Mouse (Mus musculus) MEL (cell line): ENCODE measurements around the gene Nfkbid. TPM values are rescaled to one million over a fixed set of nuclear protein-coding genes. Genes with fewer than 3 reads are reported as not detected.
"Not testable (repeated sequence)": the region's sequence is repeated elsewhere in the genome, so short reads cannot be mapped to it uniquely, and the experiment has no call there.

Source experiments
- DNase-seq: peaks from one replicate; pipeline ENCODE4 v3.0.0; 2011; ENCODE audit warnings: low read depth, low spot score
- H3K27ac ChIP-seq: 2 replicates; pipeline ENCODE4 v1.5.1; 2012; ENCODE audit warnings: low read depth, mild to moderate bottlenecking, control low read depth, low read length, moderate library complexity; ENCODE audit not compliant: control insufficient read depth
- H3K27me3 ChIP-seq, 2 experiments: fragments of 150-350 bp in 1 of 2; sonication (generic) in 1 of 2; 2 replicates each; pipeline ENCODE4 v1.6.1; 2012; ENCODE audit warnings: low read length in 2 of 2, mild to moderate bottlenecking in 2 of 2, improper control_type of control experiment in 1 of 2, moderate library complexity in 1 of 2; ENCODE audit not compliant: insufficient read depth in 2 of 2, control insufficient read depth in 1 of 2
- H3K36me3 ChIP-seq, 2 experiments: 2 replicates each; pipeline ENCODE4 v1.6.1; 2012 to 2014; ENCODE audit warnings: low read length in 2 of 2, improper control_type of control experiment in 1 of 2, inconsistent platforms in 1 of 2, mild to moderate bottlenecking in 1 of 2; ENCODE audit not compliant: insufficient read depth in 2 of 2, control insufficient read depth in 1 of 2
- H3K4me1 ChIP-seq, 2 experiments: fragments of 150-350 bp in 1 of 2; sonication (generic) in 1 of 2; 2 replicates each; pipeline ENCODE4 v1.6.1; 2012; ENCODE audit warnings: low read length in 2 of 2, improper control_type of control experiment in 1 of 2, mild to moderate bottlenecking in 1 of 2; ENCODE audit not compliant: insufficient read depth in 2 of 2, control insufficient read depth in 1 of 2
- H3K4me3 ChIP-seq, 2 experiments: fragments of 150-350 bp in 1 of 2; sonication (generic) in 1 of 2; 2 replicates each; pipeline ENCODE4 v1.5.1; 2012; ENCODE audit warnings: low read depth in 2 of 2, low read length in 2 of 2, mild to moderate bottlenecking in 2 of 2, moderate library complexity in 2 of 2, control low read depth in 1 of 2, improper control_type of control experiment in 1 of 2; ENCODE audit not compliant: control insufficient read depth in 1 of 2, insufficient read depth in 1 of 2
- H3K79me2 ChIP-seq: 2 replicates; pipeline ENCODE4 v1.6.1; 2012; ENCODE audit warnings: mild to moderate bottlenecking, low read length, moderate library complexity; ENCODE audit not compliant: control insufficient read depth, poor library complexity, insufficient read depth
- H3K9ac ChIP-seq: 2 replicates; pipeline ENCODE4 v1.6.1; 2012; ENCODE audit warnings: low read depth, mild to moderate bottlenecking, control low read depth, low read length, moderate library complexity; ENCODE audit not compliant: control insufficient read depth, poor library complexity, severe bottlenecking
- H3K9me3 ChIP-seq: fragments of 150-350 bp; sonication (generic); replicated peaks from 2 replicates; pipeline ENCODE4 v1.6.1; 2012; ENCODE audit warnings: mild to moderate bottlenecking, low read length, improper control_type of control experiment, moderate library complexity; ENCODE audit not compliant: insufficient read depth
- BHLHE40 ChIP-seq: IDR thresholded peaks from 2 replicates; pipeline ENCODE4 v1.6.1; 2012; ENCODE audit warnings: low read depth, mild to moderate bottlenecking, inconsistent platforms, low read length, improper control_type of control experiment, borderline replicate concordance
- CHD1 ChIP-seq: IDR thresholded peaks from 2 replicates; pipeline ENCODE4 v1.6.1; 2012; ENCODE audit warnings: low read depth, mild to moderate bottlenecking, inconsistent platforms, low read length, improper control_type of control experiment
- E2F4 ChIP-seq: IDR thresholded peaks from 2 replicates; pipeline ENCODE4 v1.6.1; 2011; ENCODE audit warnings: low read depth, low read length, improper control_type of control experiment, borderline replicate concordance
- ELF1 ChIP-seq: IDR thresholded peaks from 2 replicates; pipeline ENCODE4 v1.6.1; 2014; ENCODE audit warnings: low read depth, mild to moderate bottlenecking, inconsistent platforms, low read length, improper control_type of control experiment, moderate library complexity
- EP300 ChIP-seq, 2 experiments: IDR thresholded peaks; 2 replicates each; pipeline ENCODE4 v1.6.1; 2011; ENCODE audit warnings: improper control_type of control experiment in 2 of 2, low read length in 2 of 2, low read depth in 1 of 2, mild to moderate bottlenecking in 1 of 2
- MAFK ChIP-seq: IDR thresholded peaks from 2 replicates; pipeline ENCODE4 v1.6.1; 2011; ENCODE audit warnings: low read depth, mild to moderate bottlenecking, low read length, improper control_type of control experiment, borderline replicate concordance
- MYC ChIP-seq: IDR thresholded peaks from 2 replicates; pipeline ENCODE4 v1.6.1; 2011; ENCODE audit warnings: low read depth, mild to moderate bottlenecking, low read length, improper control_type of control experiment, moderate library complexity
- NELFE ChIP-seq: IDR thresholded peaks from 2 replicates; pipeline ENCODE4 v1.6.1; 2011; ENCODE audit warnings: low read depth, low read length, improper control_type of control experiment
- POLR2A ChIP-seq, 2 experiments: IDR thresholded peaks; 2 replicates each; pipeline ENCODE4 v1.6.1; 2011 to 2012; ENCODE audit warnings: low read length in 2 of 2, mild to moderate bottlenecking in 2 of 2, control low read depth in 1 of 2, improper control_type of control experiment in 1 of 2, low read depth in 1 of 2, moderate library complexity in 1 of 2; ENCODE audit not compliant: control insufficient read depth in 1 of 2, insufficient read depth in 1 of 2, poor library complexity in 1 of 2
- RAD21 ChIP-seq: IDR thresholded peaks from 2 replicates; pipeline ENCODE4 v1.6.1; 2011; ENCODE audit warnings: mild to moderate bottlenecking, low read depth, low read length, improper control_type of control experiment
- RCOR1 ChIP-seq: IDR thresholded peaks from 2 replicates; pipeline ENCODE4 v1.6.1; 2012; ENCODE audit warnings: low read depth, mild to moderate bottlenecking, inconsistent platforms, low read length, improper control_type of control experiment
- UBTF ChIP-seq: IDR thresholded peaks from 2 replicates; pipeline ENCODE4 v1.6.1; 2012; ENCODE audit warnings: low read depth, mild to moderate bottlenecking, inconsistent platforms, low read length, improper control_type of control experiment, moderate library complexity, borderline replicate concordance; ENCODE audit not compliant: insufficient read depth
- USF1 ChIP-seq: IDR thresholded peaks from 2 replicates; pipeline ENCODE4 v1.6.1; 2014; ENCODE audit warnings: low read depth, mild to moderate bottlenecking, inconsistent platforms, low read length, improper control_type of control experiment, moderate library complexity
- USF2 ChIP-seq, 2 experiments: IDR thresholded peaks; 2 replicates each; pipeline ENCODE4 v1.6.1; 2011 to 2012; ENCODE audit warnings: improper control_type of control experiment in 2 of 2, low read length in 2 of 2, borderline replicate concordance in 1 of 2, inconsistent platforms in 1 of 2, low read depth in 1 of 2, mild to moderate bottlenecking in 1 of 2; ENCODE audit not compliant: insufficient read depth in 1 of 2
- ZMIZ1 ChIP-seq: IDR thresholded peaks from 2 replicates; pipeline ENCODE4 v1.6.1; 2012; ENCODE audit warnings: low read depth, mild to moderate bottlenecking, inconsistent platforms, low read length, improper control_type of control experiment, moderate library complexity
- ZNF384 ChIP-seq: IDR thresholded peaks from 2 replicates; pipeline ENCODE4 v1.6.1; 2012; ENCODE audit warnings: low read depth, mild to moderate bottlenecking, inconsistent platforms, low read length, improper control_type of control experiment
- polyA plus RNA-seq, 2 experiments: library from polyadenylated mRNA; stranded (reverse) in 1 of 2; unstranded in 1 of 2; fragments of >175 nt in 1 of 2; fragments of >200 nt in 1 of 2; gene quantifications; 2 replicates each; pipeline versions ENCODE4 v1.2.1 to v1.2.4; 2012; ENCODE audit warnings: low replicate concordance in 2 of 2, low read depth in 1 of 2; ENCODE audit not compliant: insufficient read length in 2 of 2, insufficient read depth in 1 of 2, missing spikeins in 1 of 2
- total RNA-seq: library from RNA; depleted of rRNA; stranded (reverse); fragments of 300-350 nt; gene quantifications from 2 replicates; pipeline ENCODE4 v1.2.3, GENCODE M21; 2012

The Nfkbid gene
- total and polyA plus RNA-seq, 3 experiments = 7.0 to 16.7 TPM; not detected in 1

GRCm38 (mm10) chr7:30474999-30475398 lies 53.5 kb downstream of the Nfkbid start:
- TF ChIP-seq BHLHE40 (no peak), NELFE (no peak), ZMIZ1 (no peak), USF2 (IDR thresholded peaks at IDR 0.05; ENCODE audit: borderline replicate concordance in 1 of 2, insufficient read depth in 1 of 2, low read depth in 1 of 2, low read length in 2 of 2) (no peak), ELF1 (no peak), EP300 (IDR thresholded peaks at IDR 0.05; ENCODE audit: low read depth in 1 of 2, low read length in 2 of 2) (no peak), E2F4 (no peak), POLR2A (IDR thresholded peaks at IDR 0.05; ENCODE audit: control insufficient read depth in 1 of 2, insufficient read depth in 1 of 2, low read depth in 1 of 2, low read length in 2 of 2, poor library complexity in 1 of 2) (no peak), USF1 (no peak), UBTF (no peak), ZNF384 (no peak), RAD21 (no peak), MYC (no peak), RCOR1 (no peak), CHD1 (no peak), MAFK (no peak)
- H3K9me3 ChIP-seq = no peaks in the 10 kb centered on the region
- DNase-seq = no peak
- H3K4me1 ChIP-seq = no peaks in the 10 kb centered on the region
- no peaks in the 10 kb centered on the region for H3K79me2 ChIP-seq
- no peak overlapping the region for H3K27ac ChIP-seq
- H3K27me3 ChIP-seq = no peaks in the 10 kb centered on the region; a peak in 1 of 4 replicates
- no peak overlapping the region for H3K9ac ChIP-seq
- no peaks in the 10 kb centered on the region for H3K36me3 ChIP-seq
- H3K4me3 ChIP-seq = no peak overlapping the region

GRCm38 (mm10) chr7:30476136-30476535 lies 54.6 kb downstream of the Nfkbid start:
- not testable (repeated sequence) for DNase-seq, H3K27me3 ChIP-seq, H3K4me3 ChIP-seq, H3K27ac ChIP-seq, H3K9me3 ChIP-seq, H3K79me2 ChIP-seq, H3K9ac ChIP-seq, H3K36me3 ChIP-seq, H3K4me1 ChIP-seq
